Mouse (Mus musculus) megakaryocyte progenitor cell, adult 5-6 weeks (primary cell): ENCODE measurements around the gene Klhl8. TPM values are rescaled to one million over a fixed set of nuclear protein-coding genes. Genes with fewer than 3 reads are reported as not detected.

Experiments used
- ATAC-seq: replicated peaks from 2 replicates; pipeline ENCODE4 v1.8.0; 2016; ENCODE audit warnings: mild to moderate bottlenecking, moderate TSS enrichment, inconsistent platforms; ENCODE audit not compliant: poor library complexity
- total RNA-seq, 2 experiments: library from RNA; stranded (forward) in 1 of 2; stranded (reverse) in 1 of 2; fragments of 157-497, 149-512 nt in 1 of 2; fragments of 200-1000 nt in 1 of 2; gene quantifications; 2 replicates each; pipeline versions ENCODE4 v1.2.3 to v1.2.4; 2015 to 2017

Klhl8 gene
- total RNA-seq, 2 experiments from 2014 or later, result 1.8 to 2.2 TPM

- ATAC-seq, result 0 out of 2 replicates have a peak, but pooled peaks have one; percentile 24
Measured at GRCm38 (mm10) chr5:103814551-103815248, 96.4 kb downstream of the Klhl8 start.

GRCm38 (mm10) chr5:103813997-103814542 lies 97.0 kb downstream of the Klhl8 start:
- ATAC-seq, result peak; percentile 32

- ATAC-seq, result no peak
Measured at GRCm38 (mm10) chr5:103813291-103813690, 97.8 kb downstream of the Klhl8 start.

Other genes starting within 250 kb of the Klhl8 start
- 78.6 and 86.8 TPM in 2 replicates for gene Aff1, start 218.9 kb downstream of the Klhl8 start, total RNA-seq (2015)
- 34.1 and 44.3 TPM in 2 replicates for gene Aff1, start 218.9 kb downstream of the Klhl8 start, total RNA-seq (2017)
- gene Hsd17b13, start 66.2 kb upstream of the Klhl8 start, total RNA-seq (2015), result not detected in 2 replicates
- gene Hsd17b13, start 66.2 kb upstream of the Klhl8 start, total RNA-seq (2017), result 0.12 TPM in 1 of 2 replicates, not detected in the other
- gene Hsd17b11, start 110.7 kb upstream of the Klhl8 start, total RNA-seq (2015), result 76.9 and 81.8 TPM in 2 replicates
- 90.0 and 93.6 TPM in 2 replicates for gene Hsd17b11, start 110.7 kb upstream of the Klhl8 start, total RNA-seq (2017)
- gene Nudt9, start 135.0 kb upstream of the Klhl8 start, total RNA-seq (2015), result 26.1 and 27.6 TPM in 2 replicates
- 54.8 and 64.6 TPM in 2 replicates for gene Nudt9, start 135.0 kb upstream of the Klhl8 start, total RNA-seq (2017)
- gene Gm17660, start 166.3 kb upstream of the Klhl8 start, total RNA-seq (2015), result not detected in 2 replicates
- not detected in 2 replicates for gene Gm17660, start 166.3 kb upstream of the Klhl8 start, total RNA-seq (2017)
- gene Sparcl1, start 202.5 kb upstream of the Klhl8 start, total RNA-seq (2015), result not detected in 2 replicates
- not detected in 2 replicates for gene Sparcl1, start 202.5 kb upstream of the Klhl8 start, total RNA-seq (2017)